Comparison of ENCODE assay signal across 22 mouse cellular contexts in the genomic region with DNA sequence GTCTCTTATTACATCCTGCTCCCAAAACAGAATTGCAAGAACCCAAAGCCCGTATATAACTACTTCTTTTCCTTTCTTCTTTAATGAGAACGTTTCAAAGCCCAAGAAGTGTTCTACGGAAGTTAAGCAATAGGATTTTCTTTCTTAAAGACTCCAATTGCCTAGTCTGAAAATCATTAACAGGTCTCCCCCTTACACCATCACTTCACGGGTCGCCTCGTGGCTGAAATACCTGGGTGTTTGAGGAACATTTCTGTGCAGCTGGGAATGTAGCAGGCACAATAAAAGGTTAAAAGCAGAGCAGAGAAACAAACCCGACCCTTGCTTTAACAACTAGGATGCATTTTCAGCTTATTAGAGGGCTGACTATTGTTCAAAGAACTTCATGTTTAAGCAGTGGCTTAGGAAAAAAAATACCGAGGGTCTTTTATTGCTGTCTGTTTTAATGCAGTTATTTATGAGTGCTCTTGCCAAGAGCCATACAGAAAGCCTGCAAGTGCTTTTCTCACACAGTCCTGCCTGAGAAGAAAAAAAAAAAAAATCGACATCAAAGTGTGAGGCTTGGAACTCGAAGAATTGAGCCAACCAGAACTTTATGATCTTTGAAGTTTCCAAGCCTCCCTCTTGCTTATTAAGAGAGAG.
DNase-seq lines count a peak whose midpoint lies in the region; ATAC-seq and TF ChIP-seq lines count a peak whose summit lies in the region.
"Had no signal": no experiment of that assay in that cellular context is flagged by ENCODE, and none has a peak within 500 bp of the region (broad histone marks: within the 10 kb centered on the region; RNA-seq: fewer than 3 reads in every experiment).

No protein-coding gene starts in this region.

- peak; percentile 53; the same call in 1 of the 2 replicates for ATAC-seq in kidney, embryonic 14.5 days (ENCODE audit: low FRiP score, low TSS enrichment)
- no peak for ATAC-seq in lung, embryonic 16.5 days (ENCODE audit: low read depth)
- peak; percentile 49; the same call in 1 of the 2 replicates for ATAC-seq in limb, embryonic 13.5 days (ENCODE audit: low FRiP score, low read depth)
- ATAC-seq: activated CD4-positive, CD25-positive, alpha-beta regulatory T cell, adult 4 months; forebrain, embryonic 13.5 days; midbrain, embryonic 15.5 days had no signal

- H3K36me3 ChIP-seq in kidney, embryonic 14.5 days (ENCODE audit: control insufficient read depth, insufficient read depth, low read length) = no peaks in the 10 kb centered on the region
- H3K36me3 ChIP-seq in kidney, adult 2 months (ENCODE audit: control insufficient read depth, insufficient read depth, low read length) = no peaks in the 10 kb centered on the region
- no peaks in the 10 kb centered on the region for H3K36me3 ChIP-seq in lung, embryonic 16.5 days (ENCODE audit: control insufficient read depth, insufficient read depth, low read length)
- no peaks in the 10 kb centered on the region for H3K36me3 ChIP-seq in limb, embryonic 13.5 days
- H3K36me3 ChIP-seq: midbrain, embryonic 15.5 days had no signal

- TF ChIP-seq CTCF in kidney, adult 2 months (conservative IDR thresholded peaks at IDR 0.05; ENCODE audit: insufficient read depth, insufficient read length, low read depth, low read length) = no peak

- TF ChIP-seq POLR2A in kidney, adult 2 months (IDR thresholded peaks at IDR 0.05; ENCODE audit: low read depth, low read length) = no peak

- no peak overlapping the region for H3K9ac ChIP-seq in kidney, embryonic 14.5 days (ENCODE audit: low read depth, low read length)
- no peak overlapping the region for H3K9ac ChIP-seq in lung, embryonic 16.5 days (ENCODE audit: low read length)
- H3K9ac ChIP-seq in limb, embryonic 13.5 days = no peak overlapping the region
- H3K9ac ChIP-seq: forebrain, embryonic 13.5 days; liver, embryonic 14.5 days; midbrain, embryonic 15.5 days had no signal

- no peak overlapping the region for H3K4me2 ChIP-seq in kidney, embryonic 14.5 days (replicated peaks; ENCODE audit: low read depth, low read length)
- no peak overlapping the region for H3K4me2 ChIP-seq in lung, embryonic 16.5 days (ENCODE audit: low read depth, low read length)
- peak overlapping the region; percentile 23; the same call in 1 of the 2 replicates for H3K4me2 ChIP-seq in limb, embryonic 13.5 days (replicated peaks)
- H3K4me2 ChIP-seq: forebrain, embryonic 13.5 days; heart, embryonic 11.5 days; midbrain, embryonic 15.5 days had no signal

- DNase-seq in embryo, embryonic 10.5 days (ENCODE audit: low spot score) = peak; percentile 22
- no peak for DNase-seq in embryo, embryonic 10 days (ENCODE audit: low spot score)
- DNase-seq in kidney, adult 2 months = no peak
- no peak for DNase-seq in lung, postnatal 36 days
- no peak for DNase-seq in gastrocnemius, adult 18-20 months (ENCODE audit: low spot score)
- DNase-seq: adrenal gland, adult 8-10 months; cerebellum, adult 2 months; cerebellum, postnatal 25 days; gastrocnemius, postnatal 14 days; kidney, postnatal 25 days; lung, postnatal 14 days; thymus, postnatal 14 days had no signal

- 8% methylated on average over 10 of the region's 10 CpGs for WGBS in kidney, embryonic 14.5 days
- WGBS in kidney, adult 2 months = 21% methylated on average over 10 of the region's 10 CpGs
- WGBS in lung, embryonic 16.5 days = 37% methylated on average over 10 of the region's 10 CpGs
- 5% methylated on average over 10 of the region's 10 CpGs for WGBS in limb, embryonic 13.5 days

- no peaks in the 10 kb centered on the region for H3K9me3 ChIP-seq in kidney, embryonic 14.5 days (ENCODE audit: control insufficient read depth, low read length)
- no peaks in the 10 kb centered on the region for H3K9me3 ChIP-seq in lung, embryonic 16.5 days (ENCODE audit: control insufficient read depth, low read length)
- H3K9me3 ChIP-seq in limb, embryonic 13.5 days = no peaks in the 10 kb centered on the region
- H3K9me3 ChIP-seq: forebrain, embryonic 13.5 days; midbrain, embryonic 15.5 days had no signal

- no peak overlapping the region for H3K4me3 ChIP-seq in kidney, embryonic 14.5 days (ENCODE audit: low read length)
- H3K4me3 ChIP-seq in kidney, adult 2 months (ENCODE audit: insufficient read depth, low read depth, low read length) = no peak overlapping the region
- H3K4me3 ChIP-seq in lung, embryonic 16.5 days (ENCODE audit: low read length) = no peak overlapping the region
- H3K4me3 ChIP-seq in limb, embryonic 13.5 days = no peak overlapping the region
- H3K4me3 ChIP-seq: forebrain, embryonic 13.5 days; layer of hippocampus, adult 2 months; midbrain, embryonic 15.5 days; myocyte had no signal

- H3K27ac ChIP-seq in kidney, embryonic 14.5 days (ENCODE audit: low read depth, low read length) = no peak overlapping the region
- no peak overlapping the region for H3K27ac ChIP-seq in kidney, adult 2 months (ENCODE audit: insufficient read depth, low read depth, low read length)
- H3K27ac ChIP-seq in lung, embryonic 16.5 days (ENCODE audit: low read length) = peak overlapping the region; percentile 95
- H3K27ac ChIP-seq in limb, embryonic 13.5 days = peak overlapping the region; percentile 63; the same call in 1 of the 2 replicates
- H3K27ac ChIP-seq: layer of hippocampus, adult 2 months; liver, embryonic 14.5 days; midbrain, embryonic 15.5 days had no signal

- H3K4me1 ChIP-seq in kidney, embryonic 14.5 days (ENCODE audit: control insufficient read depth, insufficient read depth, low read length) = peaks cover 30% of the 10 kb centered on the region
- H3K4me1 ChIP-seq in kidney, adult 2 months (ENCODE audit: control insufficient read depth, insufficient read depth, low read length) = no peaks in the 10 kb centered on the region
- peaks cover 20% of the 10 kb centered on the region for H3K4me1 ChIP-seq in lung, embryonic 16.5 days (replicated peaks; ENCODE audit: control insufficient read depth, insufficient read depth, low read length)
- peaks cover 59% of the 10 kb centered on the region for H3K4me1 ChIP-seq in limb, embryonic 13.5 days

- peaks cover 2% of the 10 kb centered on the region; the same call in 1 of the 2 replicates for H3K27me3 ChIP-seq in kidney, embryonic 14.5 days (ENCODE audit: control insufficient read depth, insufficient read depth, low read length)
- H3K27me3 ChIP-seq in kidney, adult 2 months (replicated peaks; ENCODE audit: control insufficient read depth, insufficient read depth, low read length) = no peaks in the 10 kb centered on the region
- no peaks in the 10 kb centered on the region for H3K27me3 ChIP-seq in lung, embryonic 16.5 days (ENCODE audit: control insufficient read depth, insufficient read depth, low read depth, low read length)
- H3K27me3 ChIP-seq in limb, embryonic 13.5 days = peaks cover 14% of the 10 kb centered on the region; the same call in 1 of the 2 replicates
- H3K27me3 ChIP-seq: forebrain, embryonic 13.5 days had no signal

Comparison
In these comparisons a context has a peak if more than half of its experiments do, and no peak if none do; other contexts are left out.
1. H3K27ac ChIP-seq: peak in lung, embryonic 16.5 days (single experiment) and limb, embryonic 13.5 days (single experiment); none in kidney, embryonic 14.5 days (single experiment) and kidney, adult 2 months (single experiment).